Mouse (Mus musculus) bone marrow, adult 2 months (tissue): Measurements from ENCODE around the gene Mab21l1.

ENCODE experiments used
- CTCF ChIP-seq: fragments of 200-500 bp; IDR thresholded peaks from 2 replicates; pipeline ENCODE4 v1.5.1; 2011; ENCODE audit warnings: low read length, control low read depth; ENCODE audit not compliant: control insufficient read depth, insufficient read depth
- POLR2A ChIP-seq: fragments of 200-500 bp; IDR thresholded peaks from 2 replicates; pipeline ENCODE4 v1.6.1; 2011; ENCODE audit warnings: low read depth, mild to moderate bottlenecking, control low read depth, low read length, borderline replicate concordance; ENCODE audit not compliant: control insufficient read depth

DNA sequence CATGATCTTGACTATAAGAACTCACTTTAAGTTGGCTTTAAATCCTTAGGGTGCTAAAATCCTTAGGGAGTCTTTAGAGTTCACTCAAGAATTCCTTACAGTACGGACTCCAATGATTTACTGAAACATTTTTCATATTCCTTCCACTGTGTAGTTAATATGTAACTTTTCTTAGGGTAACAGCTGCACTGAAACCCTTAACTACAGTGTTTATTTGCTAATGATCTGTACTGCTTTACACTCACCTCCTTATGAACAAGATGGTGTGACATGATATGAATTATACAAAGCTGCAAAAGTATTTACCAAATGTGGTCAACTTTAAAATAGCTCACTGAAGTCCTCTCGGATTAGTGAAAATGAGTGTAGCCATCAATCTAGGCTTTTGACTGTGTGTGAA lies 35.8 kb downstream of the Mab21l1 start:
- no peak for TF ChIP-seq CTCF
- no peak for TF ChIP-seq POLR2A
